Mouse (Mus musculus): ENCODE results near the gene Nampt. TPM values are rescaled to one million over a fixed set of nuclear protein-coding genes. Genes with fewer than 3 reads are reported as not detected.
A peak's percentile ranks its signal among the peaks of the same experiment; 100 is the strongest.

Nampt gene
- polyA plus RNA-seq, 1 experiment from 2014 or later: 14.2 TPM

DNA sequence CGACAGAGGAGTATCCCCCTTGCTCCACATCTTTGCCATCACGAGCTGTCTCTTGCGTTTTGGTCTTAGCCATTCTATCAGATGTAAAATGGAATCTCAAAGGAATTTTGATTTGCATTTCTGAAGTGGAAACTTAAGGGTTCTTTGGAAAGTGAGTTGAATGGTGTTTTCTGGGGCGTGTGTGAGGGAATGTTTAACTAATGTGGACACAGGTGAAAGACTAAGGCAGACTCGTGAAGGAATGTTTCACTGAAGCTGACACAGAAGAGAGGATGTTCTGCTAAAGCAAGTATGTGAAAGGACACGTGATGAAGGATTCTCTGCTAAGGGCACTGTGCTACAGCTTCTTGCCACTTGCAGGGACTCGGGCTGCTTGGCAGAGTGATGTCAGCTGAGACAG, 18.3 kb upstream of the Nampt start:
- Histone ChIP-seq H3K4me1 (replicated peaks; ENCODE audit: control insufficient read depth, insufficient read depth) (no peaks in the 10 kb centered on the region), H3K4me2 (replicated peaks; ENCODE audit: low read depth) (no peak overlapping the region), H3K27me3 (ENCODE audit: control insufficient read depth, insufficient read depth, low read length) (no peaks in the 10 kb centered on the region), H3K36me3 (ENCODE audit: control insufficient read depth, insufficient read depth, low read length) (no peaks in the 10 kb centered on the region), H3K4me3 (ENCODE audit: low read depth, low read length) (no peak overlapping the region), H3K27ac (replicated peaks) (no peak overlapping the region), H3K9ac (ENCODE audit: low read length) (no peak overlapping the region), H3K9me3 (ENCODE audit: control insufficient read depth, low read length) (no peaks in the 10 kb centered on the region)
- ATAC-seq (ENCODE audit: low FRiP score, low TSS enrichment) (no peak), DNase-seq (ENCODE audit: low spot score) (no peak)
- TF ChIP-seq EP300 (optimal IDR thresholded peaks at IDR 0.05) (no peak), CTCF (IDR thresholded peaks at IDR 0.05; ENCODE audit: low read depth) (no peak)
- 63% methylated on average over 7 of the region's 7 CpGs for WGBS

DNA sequence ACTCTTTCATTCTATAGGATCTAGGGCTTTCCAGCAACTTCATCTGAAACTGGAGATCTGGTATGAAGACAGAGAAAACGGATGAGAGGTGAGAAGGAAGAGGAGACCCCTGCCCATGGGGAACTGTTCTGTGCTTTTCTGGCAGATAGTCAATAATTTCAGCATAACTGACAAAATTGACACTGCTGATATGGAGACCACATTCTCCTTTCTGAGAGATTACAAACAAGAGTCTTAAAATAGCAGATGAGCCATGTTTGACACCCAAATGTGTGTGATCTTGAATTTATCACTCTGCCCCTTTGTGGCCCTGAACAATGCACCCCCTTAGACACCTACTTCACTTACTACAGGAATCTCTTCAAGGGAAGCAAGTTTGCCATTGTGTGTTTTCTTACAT, 13.8 kb upstream of the Nampt start:
- Histone ChIP-seq H3K9ac (ENCODE audit: low read length) (no peak overlapping the region), H3K4me3 (ENCODE audit: low read depth, low read length) (no peak overlapping the region), H3K9me3 (ENCODE audit: control insufficient read depth, low read length) (no peaks in the 10 kb centered on the region), H3K4me1 (replicated peaks; ENCODE audit: control insufficient read depth, insufficient read depth) (no peaks in the 10 kb centered on the region), H3K27ac (replicated peaks) (no peak overlapping the region), H3K27me3 (ENCODE audit: control insufficient read depth, insufficient read depth, low read length) (no peaks in the 10 kb centered on the region), H3K36me3 (ENCODE audit: control insufficient read depth, insufficient read depth, low read length) (no peaks in the 10 kb centered on the region), H3K4me2 (replicated peaks; ENCODE audit: low read depth) (no peak overlapping the region)
- 55% methylated on average over 1 of the region's 1 CpGs for WGBS
- TF ChIP-seq CTCF (IDR thresholded peaks at IDR 0.05; ENCODE audit: low read depth): no peak
- TF ChIP-seq EP300 (optimal IDR thresholded peaks at IDR 0.05): no peak
- DNase-seq (ENCODE audit: low spot score) (no peak), ATAC-seq (ENCODE audit: low FRiP score, low TSS enrichment) (no peak)

DNA sequence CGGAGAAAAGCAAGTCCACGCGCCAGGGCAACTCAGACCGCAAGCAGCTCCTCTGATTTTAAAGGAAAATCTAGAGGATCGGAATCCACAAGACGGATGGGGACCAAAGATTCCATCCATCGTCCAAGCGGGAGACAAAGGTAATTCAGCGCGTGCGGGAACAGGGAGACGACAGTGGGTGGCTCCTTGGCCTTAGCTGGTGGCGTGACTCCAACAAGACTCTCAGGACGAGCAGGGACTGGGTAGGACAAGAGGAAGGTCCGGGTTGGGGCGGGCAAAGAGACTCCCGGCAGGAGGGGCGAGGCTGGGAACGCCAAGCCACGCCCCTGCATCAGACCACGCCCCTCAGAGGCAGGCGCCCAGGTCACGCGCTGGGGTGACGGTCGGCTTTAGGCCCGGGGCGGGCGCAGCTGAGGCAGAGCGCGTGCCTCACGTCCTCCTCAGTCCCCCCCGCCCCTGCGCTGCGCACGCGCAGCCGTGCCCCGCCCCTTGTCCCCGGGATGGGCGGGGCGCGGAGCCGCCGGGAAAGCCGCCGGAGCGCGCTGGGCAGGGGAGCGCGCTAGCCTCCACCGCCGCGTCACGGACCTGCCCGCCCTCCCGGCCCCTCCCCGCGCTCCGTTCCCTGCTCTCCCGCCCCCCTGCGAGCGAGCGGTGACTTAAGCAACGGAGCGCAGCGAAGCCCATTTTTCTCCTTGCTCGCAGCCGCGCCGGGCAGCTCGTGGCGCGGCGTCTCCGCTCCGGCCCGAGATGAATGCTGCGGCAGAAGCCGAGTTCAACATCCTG, 669 bp downstream of the Nampt start:
- Histone ChIP-seq H3K9me3 (ENCODE audit: control insufficient read depth, low read length) (no peaks in the 10 kb centered on the region), H3K9ac (ENCODE audit: low read length) (peak overlapping the region; percentile 83), H3K4me3 (ENCODE audit: low read depth, low read length) (peak overlapping the region; percentile 87), H3K27ac (replicated peaks) (peak overlapping the region; percentile 96), H3K4me1 (replicated peaks; ENCODE audit: control insufficient read depth, insufficient read depth) (no peaks in the 10 kb centered on the region), H3K27me3 (ENCODE audit: control insufficient read depth, insufficient read depth, low read length) (no peaks in the 10 kb centered on the region), H3K4me2 (replicated peaks; ENCODE audit: low read depth) (peak overlapping the region; percentile 74), H3K36me3 (ENCODE audit: control insufficient read depth, insufficient read depth, low read length) (no peaks in the 10 kb centered on the region)
- under 1% methylated on average over 56 of the region's 80 CpGs for WGBS
- DNase-seq (ENCODE audit: low spot score): peak; percentile 99
- no peak for TF ChIP-seq EP300 (optimal IDR thresholded peaks at IDR 0.05)
- peak; percentile 30 for TF ChIP-seq CTCF (IDR thresholded peaks at IDR 0.05; ENCODE audit: low read depth)
- ATAC-seq (ENCODE audit: low FRiP score, low TSS enrichment): peak; percentile 99

DNA sequence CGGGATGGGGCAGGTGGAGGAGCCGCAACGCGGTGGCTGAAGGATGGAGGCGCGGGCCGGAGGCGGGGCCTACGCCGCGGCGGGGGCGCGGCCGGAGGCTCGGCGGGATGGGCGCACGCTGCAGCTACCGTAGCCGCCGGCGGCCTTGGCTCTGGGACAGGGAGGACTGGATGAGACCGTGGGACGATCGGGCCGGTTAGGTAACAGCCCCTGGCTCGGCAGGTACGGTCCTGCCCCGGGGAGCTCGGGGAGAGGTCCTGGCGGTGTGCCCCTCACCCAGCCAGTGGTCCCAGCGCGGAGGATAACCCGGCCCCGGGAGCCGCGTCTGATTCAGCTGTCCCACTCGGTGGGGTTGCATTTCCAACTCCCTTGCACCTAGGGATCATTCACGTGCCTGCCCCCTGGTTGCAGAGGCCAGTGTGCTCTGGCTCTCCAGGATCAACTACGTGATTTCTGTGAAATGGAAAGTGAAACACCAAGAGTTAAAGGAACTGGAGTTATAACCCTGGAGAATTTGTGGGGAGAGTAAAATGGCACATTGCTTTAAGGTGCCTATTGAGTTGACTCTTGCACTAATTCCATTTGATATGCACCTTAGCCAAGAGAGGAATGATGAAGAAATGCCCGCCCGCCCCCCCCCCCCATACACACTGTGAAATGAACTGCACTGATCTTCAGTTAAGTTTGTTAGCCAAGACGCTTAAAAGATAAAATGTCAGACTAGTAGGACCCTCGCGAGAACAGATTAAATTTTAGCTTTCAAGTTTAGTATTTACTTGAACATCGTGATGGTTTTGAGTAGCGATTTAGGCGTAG, 1.6 kb downstream of the Nampt start:
- Histone ChIP-seq H3K27me3 (ENCODE audit: control insufficient read depth, insufficient read depth, low read length) (no peaks in the 10 kb centered on the region), H3K36me3 (ENCODE audit: control insufficient read depth, insufficient read depth, low read length) (no peaks in the 10 kb centered on the region), H3K9me3 (ENCODE audit: control insufficient read depth, low read length) (no peaks in the 10 kb centered on the region), H3K4me3 (ENCODE audit: low read depth, low read length) (peak overlapping the region; percentile 87), H3K27ac (replicated peaks) (peak overlapping the region; percentile 96), H3K4me1 (replicated peaks; ENCODE audit: control insufficient read depth, insufficient read depth) (no peaks in the 10 kb centered on the region), H3K4me2 (replicated peaks; ENCODE audit: low read depth) (peak overlapping the region; percentile 62), H3K9ac (ENCODE audit: low read length) (peak overlapping the region; percentile 83)
- under 1% methylated on average over 42 of the region's 49 CpGs for WGBS
- peak; percentile 53 for TF ChIP-seq CTCF (IDR thresholded peaks at IDR 0.05; ENCODE audit: low read depth)
- TF ChIP-seq EP300 (optimal IDR thresholded peaks at IDR 0.05): no peak
- DNase-seq (ENCODE audit: low spot score) (peak; percentile 80), ATAC-seq (ENCODE audit: low FRiP score, low TSS enrichment) (peak; percentile 80)

DNA sequence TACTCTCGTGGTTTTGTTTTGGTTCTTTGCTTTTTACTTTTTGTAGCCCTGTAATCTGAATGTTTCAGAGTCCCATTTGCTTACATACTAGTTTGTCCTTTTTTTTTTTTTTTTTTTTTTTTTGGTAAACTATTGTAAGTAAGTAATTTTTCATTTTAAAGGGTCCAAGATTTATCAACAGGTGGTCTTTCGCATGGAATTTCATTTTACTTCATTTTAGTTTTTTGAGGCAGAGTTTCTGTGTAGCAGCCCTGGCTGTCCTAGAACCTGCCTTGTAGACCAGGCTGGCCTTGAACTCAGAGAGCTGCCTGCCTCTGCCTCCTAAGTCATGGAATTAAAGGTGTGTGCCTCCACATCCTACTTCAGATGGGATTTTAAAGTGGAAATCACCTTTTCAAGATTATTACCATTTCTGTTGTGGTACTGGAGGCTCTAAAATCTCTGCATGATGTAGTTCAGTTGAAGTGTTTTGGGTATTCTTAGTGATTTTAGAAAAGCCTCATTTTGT, 2.2 kb downstream of the Nampt start:
- no peak for ATAC-seq (ENCODE audit: low FRiP score, low TSS enrichment)
- H3K4me1 ChIP-seq (replicated peaks; ENCODE audit: control insufficient read depth, insufficient read depth): no peaks in the 10 kb centered on the region
- H3K27ac ChIP-seq (replicated peaks): peak overlapping the region; percentile 96; the same call in 1 of the 2 replicates
- H3K27me3 ChIP-seq (ENCODE audit: control insufficient read depth, insufficient read depth, low read length): no peaks in the 10 kb centered on the region
- no peaks in the 10 kb centered on the region for H3K9me3 ChIP-seq (ENCODE audit: control insufficient read depth, low read length)
- peak overlapping the region; percentile 87 for H3K4me3 ChIP-seq (ENCODE audit: low read depth, low read length)
- H3K9ac ChIP-seq (ENCODE audit: low read length): peak overlapping the region; percentile 83; the same call in 1 of the 2 replicates
- DNase-seq (ENCODE audit: low spot score): no peak
- no peak for TF ChIP-seq EP300 (optimal IDR thresholded peaks at IDR 0.05)
- WGBS: 38% methylated on average over 2 of the region's 2 CpGs
- H3K4me2 ChIP-seq (replicated peaks; ENCODE audit: low read depth): peak overlapping the region; percentile 62
- H3K36me3 ChIP-seq (ENCODE audit: control insufficient read depth, insufficient read depth, low read length): no peaks in the 10 kb centered on the region

Measured in stomach, postnatal 0 days (tissue).